Comparison of ENCODE assay signal across 25 mouse cellular contexts in genomic region chr14:30899972-30900371, GRCm38 (mm10). TPM values are rescaled to one million over a fixed set of nuclear protein-coding genes. Genes with fewer than 3 reads are reported as not detected.
"Had no signal": no experiment of that assay in that cellular context is flagged by ENCODE, and none has a peak within 500 bp of the region (broad histone marks: within the 10 kb centered on the region; RNA-seq: fewer than 3 reads in every experiment).

No protein-coding gene starts in this region.

- DNase-seq: kidney, adult 11 months; kidney, adult 9 months; kidney, postnatal 14 days; layer of hippocampus, adult 9-11 months; liver, embryonic 13.5 days; lung, adult 2 months; lung, postnatal 14 days; lung, postnatal 4 days; thymus, adult 18-20 months; thymus, postnatal 36 days had no signal

- H3K36me3 ChIP-seq: liver, embryonic 13.5 days; midbrain, embryonic 10.5 days; midbrain, embryonic 15.5 days had no signal

- ATAC-seq: midbrain, embryonic 15.5 days had no signal

- H3K4me1 ChIP-seq: midbrain, embryonic 15.5 days had no signal

- H3K9me3 ChIP-seq: liver, embryonic 13.5 days; midbrain, embryonic 15.5 days had no signal

- H3K4me3 ChIP-seq: layer of hippocampus, adult 2 months; liver, embryonic 13.5 days; midbrain, embryonic 10.5 days; midbrain, embryonic 15.5 days had no signal

- H3K27me3 ChIP-seq: liver, embryonic 13.5 days; midbrain, embryonic 15.5 days had no signal

RNA-seq across cellular contexts. Expression of gene Itih4, which starts 13.7 kb away (rescaled TPM):
- total RNA-seq: layer of hippocampus, postnatal 25 days; left cerebral cortex, postnatal 36 days; megakaryocyte progenitor cell, adult 5-6 weeks had no signal
- polyA plus RNA-seq: limb, embryonic 11.5 days; midbrain, embryonic 10.5 days; midbrain, embryonic 15.5 days; neural tube, embryonic 11.5 days; small intestine, adult 2 months had no signal

RNA-seq across cellular contexts. Expression of gene Itih3, which starts 23.6 kb away (rescaled TPM):
- total RNA-seq: megakaryocyte progenitor cell, adult 5-6 weeks had no signal
- polyA plus RNA-seq: neural tube, embryonic 11.5 days had no signal

RNA-seq across cellular contexts. Expression of gene Itih1, which starts 43.1 kb away (rescaled TPM):
- total RNA-seq: layer of hippocampus, adult 2 months; layer of hippocampus, postnatal 25 days; left cerebral cortex, adult 18-20 months; left cerebral cortex, postnatal 10 days; left cerebral cortex, postnatal 36 days; megakaryocyte progenitor cell, adult 5-6 weeks had no signal
- polyA plus RNA-seq: limb, embryonic 11.5 days; midbrain, embryonic 10.5 days; midbrain, embryonic 15.5 days; neural tube, embryonic 11.5 days; neural tube, embryonic 14.5 days; small intestine, adult 2 months; spleen, adult 2 months; testis, adult 2 months; urinary bladder, adult 2 months had no signal
